Mouse (Mus musculus): ENCODE measurements at regions not wholly inside any gene's neighbourhood (a gene's known extent, or its start where the extent isn't known, plus 50 kb on each side); places are given as distances from the start of the nearest gene placed in this dataset.

DNA sequence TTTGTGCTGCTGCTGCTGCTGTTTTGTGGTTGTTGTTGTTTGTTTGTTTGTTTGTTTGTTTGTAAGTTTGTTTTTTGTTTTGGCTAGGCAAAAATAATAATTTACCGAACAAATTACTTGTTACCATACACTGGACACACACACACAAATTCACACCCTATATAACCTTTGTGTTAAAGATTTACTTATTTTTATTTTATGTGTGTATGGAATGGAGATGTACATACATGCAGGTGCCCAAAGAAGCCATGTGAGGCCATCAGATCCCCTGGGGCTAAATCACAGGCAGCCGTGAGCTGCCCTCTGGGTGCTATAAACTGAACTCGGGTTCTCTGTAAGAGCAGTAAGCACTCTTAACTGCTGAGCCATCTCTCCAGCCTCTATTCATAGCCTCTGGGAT, 56.0 kb downstream of the Pttg1 start:
- no peak for ATAC-seq (replicated peaks; ENCODE audit: poor library complexity, severe bottlenecking)

- peak; percentile 67 for ATAC-seq (replicated peaks; ENCODE audit: poor library complexity, severe bottlenecking)
These were observed 57.7 kb downstream of the Pttg1 start for GRCm38 (mm10) chr11:43368346-43368745.

GRCm38 (mm10) chr11:43361858-43362257, 64.2 kb downstream of the Pttg1 start:
- ATAC-seq (replicated peaks; ENCODE audit: poor library complexity, severe bottlenecking), result peak; percentile 79

DNA sequence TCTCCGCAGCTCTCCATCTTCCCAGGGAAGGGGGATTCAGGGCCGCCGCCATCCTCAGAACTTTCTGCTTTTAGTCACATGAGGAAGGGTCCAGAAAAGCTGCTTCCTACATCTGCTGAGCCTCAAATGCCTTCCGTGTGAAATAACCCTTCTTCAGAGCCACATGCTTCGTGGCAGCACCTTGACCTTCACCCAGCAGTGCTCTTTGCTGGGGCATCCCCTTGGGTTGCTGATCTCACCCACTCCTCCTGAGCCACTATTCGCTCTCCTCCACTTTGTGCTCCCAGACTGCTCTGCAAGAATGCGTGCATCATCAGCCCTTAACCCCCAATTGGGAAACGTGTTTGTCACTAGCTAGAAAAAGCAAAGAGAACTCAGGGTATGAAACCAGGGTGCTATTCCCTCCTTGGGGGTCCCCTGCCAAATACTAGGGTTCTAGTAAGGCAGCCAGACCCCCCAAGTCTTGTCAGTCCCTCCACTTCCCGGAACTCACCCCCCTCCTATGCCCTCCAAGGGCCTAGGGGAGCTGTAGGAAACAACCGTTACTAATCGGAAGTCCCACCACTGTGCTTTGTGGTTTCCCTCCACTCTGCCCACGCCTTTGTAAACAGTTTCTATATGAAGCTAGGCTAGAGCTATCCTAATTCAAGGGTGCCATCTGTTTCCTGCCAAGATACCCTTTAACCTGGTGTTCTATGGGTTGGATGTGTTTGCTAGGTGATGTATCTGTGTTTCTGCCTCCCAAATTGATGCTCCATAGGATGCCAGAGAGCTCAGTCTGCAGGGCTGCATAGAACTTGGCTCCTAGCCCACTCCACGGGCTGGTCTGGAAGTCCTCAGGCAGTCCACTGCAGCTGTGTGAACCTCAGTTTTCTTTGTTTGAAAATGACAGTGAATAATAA, 67.4 kb downstream of the Pttg1 start:
- peak; percentile 84 for ATAC-seq (replicated peaks; ENCODE audit: poor library complexity, severe bottlenecking)

GRCm38 (mm10) chr11:43353602-43354001, 72.4 kb downstream of the Pttg1 start:
- peak; percentile 66 for ATAC-seq (replicated peaks; ENCODE audit: poor library complexity, severe bottlenecking)

GRCm38 (mm10) chr11:43353030-43353429, 73.0 kb downstream of the Pttg1 start:
- ATAC-seq (replicated peaks; ENCODE audit: poor library complexity, severe bottlenecking), result peak; percentile 65

- ATAC-seq (replicated peaks; ENCODE audit: poor library complexity, severe bottlenecking), result peak; percentile 77
These were observed 74.2 kb downstream of the Pttg1 start for GRCm38 (mm10) chr11:43351818-43352217.

DNA sequence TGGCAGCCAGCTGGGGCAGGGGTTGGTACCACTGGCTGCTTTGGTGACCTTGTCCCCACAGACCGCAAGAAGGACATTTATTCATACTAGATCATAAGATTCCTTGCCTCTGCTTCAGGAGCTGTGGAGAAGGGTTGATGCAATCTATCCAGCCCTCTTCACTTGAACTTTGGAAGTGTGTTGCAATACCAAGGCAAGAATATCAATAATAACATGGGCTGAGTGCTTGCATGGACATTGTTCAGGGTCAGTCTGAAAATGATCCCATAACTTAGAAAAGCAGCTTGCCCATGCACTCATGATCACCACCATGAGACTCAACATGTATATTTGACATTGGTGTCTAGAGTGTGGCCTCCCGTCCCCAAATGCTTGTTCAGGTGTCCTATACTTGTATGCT, 74.7 kb downstream of the Pttg1 start:
- no peak for ATAC-seq (replicated peaks; ENCODE audit: poor library complexity, severe bottlenecking)

DNA sequence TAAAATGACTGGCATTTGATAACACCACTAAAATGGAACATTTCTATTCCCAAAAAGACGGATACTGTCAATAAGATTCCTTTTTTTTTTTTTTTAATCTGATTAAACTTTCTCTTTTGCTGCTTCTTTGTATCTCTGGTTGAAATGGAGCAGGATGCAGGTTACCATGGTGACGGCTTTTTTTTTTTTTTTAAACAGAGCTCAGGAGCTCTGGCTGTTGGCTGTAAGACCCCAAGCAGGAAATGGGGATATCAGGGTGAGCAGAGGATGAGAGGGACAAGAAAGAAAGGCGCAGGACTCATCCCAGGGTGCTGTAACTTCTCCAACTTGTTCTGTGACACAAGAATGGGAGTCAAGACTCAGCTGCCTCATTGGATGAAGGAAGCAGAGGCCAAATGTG, 75.8 kb downstream of the Pttg1 start:
- no peak for ATAC-seq (replicated peaks; ENCODE audit: poor library complexity, severe bottlenecking)

- ATAC-seq (replicated peaks; ENCODE audit: poor library complexity, severe bottlenecking), result no peak
These were observed 76.5 kb downstream of the Pttg1 start for GRCm38 (mm10) chr11:43349564-43349963.

- ATAC-seq (replicated peaks; ENCODE audit: poor library complexity, severe bottlenecking), result peak; percentile 45
These were observed 77.5 kb downstream of the Pttg1 start for GRCm38 (mm10) chr11:43348571-43348970.

DNA sequence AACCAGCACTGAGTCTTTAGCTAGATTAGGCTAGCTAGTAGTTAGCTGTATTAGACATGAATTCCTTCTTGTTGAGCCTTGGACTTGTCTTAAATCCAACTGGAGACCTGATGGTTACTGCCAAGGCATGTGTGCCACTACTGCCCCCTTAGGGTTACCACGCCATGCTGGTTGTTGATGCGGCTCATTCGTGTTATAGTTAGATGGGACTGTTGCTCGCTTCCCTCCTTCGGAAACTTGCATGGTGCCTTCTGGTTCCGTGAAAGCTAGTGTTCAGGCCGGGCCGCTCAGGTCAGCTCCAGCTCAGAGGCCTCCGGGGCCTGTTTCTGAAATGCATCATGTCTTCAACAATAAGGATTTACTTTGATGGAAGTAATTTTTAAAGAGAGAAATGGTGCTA, 79.6 kb downstream of the Pttg1 start:
- ATAC-seq (replicated peaks; ENCODE audit: poor library complexity, severe bottlenecking), result no peak

- peak; percentile 78 for ATAC-seq (replicated peaks; ENCODE audit: poor library complexity, severe bottlenecking)
These were observed 81.1 kb downstream of the Pttg1 start for GRCm38 (mm10) chr11:43344767-43345561.

DNA sequence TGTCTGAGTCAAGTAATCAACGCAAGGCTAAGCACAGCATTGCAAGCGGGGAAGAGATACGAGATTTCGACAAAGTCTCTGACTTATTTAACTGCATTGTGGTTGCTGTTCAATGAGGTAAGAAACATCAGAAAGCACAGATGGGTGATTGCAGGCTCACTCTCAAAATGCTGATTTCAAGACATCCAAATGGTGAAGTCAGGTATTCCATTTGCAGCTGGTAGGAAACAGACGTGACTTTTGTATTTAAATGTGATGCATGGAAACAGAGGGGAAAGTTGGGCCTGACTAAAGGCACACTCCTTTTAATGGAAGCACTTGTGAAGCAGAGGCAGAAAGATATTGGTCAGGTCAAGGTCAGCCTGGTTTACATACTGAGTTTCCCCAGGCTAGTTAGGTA, 82.5 kb downstream of the Pttg1 start:
- no peak for ATAC-seq (replicated peaks; ENCODE audit: poor library complexity, severe bottlenecking)

DNA sequence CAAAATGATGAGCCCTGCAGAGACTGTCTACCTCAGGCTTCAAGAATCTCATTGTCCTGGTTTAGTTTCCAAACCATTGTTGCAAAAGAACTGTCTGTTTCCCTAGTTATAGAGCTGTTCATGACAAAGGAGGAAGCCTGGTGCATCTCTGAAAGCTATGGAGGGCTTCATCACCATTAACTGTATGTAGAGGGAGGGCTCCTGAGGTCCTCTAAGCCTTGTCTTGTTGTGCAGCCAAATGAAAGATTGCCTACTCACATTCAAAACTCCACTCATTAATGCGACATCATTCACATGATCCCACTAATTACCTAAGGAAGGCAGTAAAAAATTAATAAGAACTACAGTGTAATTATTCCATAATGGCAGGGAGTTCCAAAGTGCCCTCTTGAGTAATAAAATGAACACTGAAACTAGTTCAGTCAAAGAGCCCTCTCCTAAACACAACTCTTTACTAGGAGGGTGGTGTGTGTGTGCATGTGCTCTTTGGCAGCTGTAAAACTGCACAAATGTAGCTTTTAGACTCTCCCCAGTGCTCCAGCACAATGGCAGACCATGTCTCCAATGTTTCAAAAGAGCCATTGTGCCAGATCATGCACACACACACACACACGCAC, 87.6 kb downstream of the Pttg1 start:
- no peak for ATAC-seq (replicated peaks; ENCODE audit: poor library complexity, severe bottlenecking)

- ATAC-seq (replicated peaks; ENCODE audit: poor library complexity, severe bottlenecking), result no peak
These were observed 90.3 kb downstream of the Pttg1 start for GRCm38 (mm10) chr11:43335668-43336265.

- no peak for ATAC-seq (replicated peaks; ENCODE audit: poor library complexity, severe bottlenecking)
These were observed 92.5 kb downstream of the Pttg1 start for GRCm38 (mm10) chr11:43333547-43333946.

GRCm38 (mm10) chr11:43313996-43314395, 112.1 kb downstream of the Pttg1 start:
- ATAC-seq (replicated peaks; ENCODE audit: poor library complexity, severe bottlenecking), result no peak

Data from granulocyte monocyte progenitor cell, adult 5-6 weeks (primary cell).